Mouse (Mus musculus): ENCODE results near the gene Gabarap. TPM values are rescaled to one million over a fixed set of nuclear protein-coding genes. Genes with fewer than 3 reads are reported as not detected.

Gabarap gene
- polyA plus RNA-seq, 1 experiment from 2014 or later = 409 TPM

DNA sequence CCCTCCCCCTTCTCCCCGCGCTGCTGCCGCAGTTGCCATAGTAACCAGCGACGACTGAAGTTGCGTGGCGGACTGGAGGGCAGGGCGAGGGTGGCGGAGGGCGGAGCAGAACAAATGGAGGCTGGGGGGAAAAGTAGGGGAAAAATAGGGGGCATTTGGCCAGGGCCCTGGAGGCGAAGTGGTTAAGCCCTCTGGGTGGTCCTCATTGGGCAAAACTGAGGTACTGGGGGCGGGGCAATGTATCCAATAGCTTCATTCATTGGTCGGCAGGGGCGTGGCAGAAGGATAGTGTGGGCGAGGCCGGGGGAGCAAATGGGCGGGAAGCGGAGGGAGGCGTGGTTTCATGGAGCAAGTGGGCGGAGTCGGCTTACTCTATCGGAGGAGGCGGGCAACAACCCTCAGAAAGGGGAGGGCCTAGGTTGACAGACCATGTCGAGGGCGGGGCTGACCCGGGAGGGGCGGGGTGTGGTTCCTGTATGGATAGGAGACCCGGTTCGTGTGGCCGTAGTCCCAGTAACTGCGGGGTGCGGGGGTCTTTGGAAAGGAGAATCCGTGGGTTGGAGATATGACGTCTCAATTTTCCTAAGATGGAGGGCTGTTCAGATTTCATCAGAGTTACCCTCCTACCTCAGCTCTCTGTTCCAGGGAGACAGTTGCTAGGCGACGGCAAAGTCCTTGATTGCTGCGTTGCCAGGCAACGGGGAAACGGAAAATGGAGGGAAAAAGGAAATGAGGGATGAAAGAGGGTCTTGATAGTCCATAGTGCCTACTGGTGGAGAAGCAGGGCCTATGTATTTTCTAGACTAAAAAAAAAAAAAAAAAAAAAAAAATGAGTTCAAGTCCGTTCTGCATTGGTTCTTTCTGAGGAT is 30.6 kb downstream of the Gabarap start:
- Histone ChIP-seq H3K27me3 (ENCODE audit: low read depth, poor library complexity, severe bottlenecking) (no peaks in the 10 kb centered on the region), H3K4me3 (peak overlapping the region; percentile 77), H3K4me1 (peaks cover 94% of the 10 kb centered on the region), H3K9me3 (replicated peaks) (no peaks in the 10 kb centered on the region), H3K36me3 (no peaks in the 10 kb centered on the region), H3K27ac (replicated peaks) (peak overlapping the region; percentile 96)
- DNase-seq (ENCODE audit: low spot score) = peak; percentile 100
- WGBS = 2% methylated on average over 38 of the region's 40 CpGs

DNA sequence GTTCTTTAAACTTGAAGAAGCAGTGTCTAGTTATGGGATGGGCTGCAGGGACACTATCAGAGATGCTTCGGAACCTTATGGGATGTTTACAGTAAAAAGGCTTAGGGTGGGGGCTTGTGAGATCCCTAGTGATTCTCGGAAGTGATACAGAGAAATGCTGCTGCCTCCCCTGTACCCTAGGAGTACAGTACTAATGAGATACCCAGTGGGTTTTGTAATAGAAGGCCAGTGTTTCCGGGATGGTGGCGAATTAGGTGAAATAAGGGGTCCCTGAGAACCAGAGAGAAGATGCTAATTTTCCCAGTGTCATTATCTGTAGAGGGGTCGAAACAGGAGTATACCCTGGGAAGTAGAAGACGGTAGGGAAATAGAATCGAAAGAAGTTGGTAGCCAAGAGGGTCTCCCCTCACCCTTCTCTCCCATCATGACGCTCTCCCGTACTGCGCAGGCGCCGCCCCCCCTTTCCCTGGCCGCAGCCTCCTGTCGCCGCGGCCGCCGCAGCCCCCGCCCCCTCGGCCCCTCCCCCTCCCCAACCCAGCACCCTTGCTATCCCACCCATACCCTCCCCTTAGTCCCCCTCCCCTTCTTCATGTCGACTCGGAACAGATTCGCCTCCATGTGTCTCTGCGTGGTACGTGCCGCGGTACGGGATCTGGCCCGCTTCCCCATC is 32.7 kb downstream of the Gabarap start:
- Histone ChIP-seq H3K9me3 (replicated peaks) (no peaks in the 10 kb centered on the region), H3K27ac (replicated peaks) (peak overlapping the region; percentile 81), H3K4me1 (peaks cover 94% of the 10 kb centered on the region), H3K36me3 (no peaks in the 10 kb centered on the region), H3K27me3 (ENCODE audit: low read depth, poor library complexity, severe bottlenecking) (no peaks in the 10 kb centered on the region), H3K4me3 (peak overlapping the region; percentile 57)
- DNase-seq (ENCODE audit: low spot score) = peak; percentile 77
- WGBS = 4% methylated on average over 26 of the region's 29 CpGs

DNA sequence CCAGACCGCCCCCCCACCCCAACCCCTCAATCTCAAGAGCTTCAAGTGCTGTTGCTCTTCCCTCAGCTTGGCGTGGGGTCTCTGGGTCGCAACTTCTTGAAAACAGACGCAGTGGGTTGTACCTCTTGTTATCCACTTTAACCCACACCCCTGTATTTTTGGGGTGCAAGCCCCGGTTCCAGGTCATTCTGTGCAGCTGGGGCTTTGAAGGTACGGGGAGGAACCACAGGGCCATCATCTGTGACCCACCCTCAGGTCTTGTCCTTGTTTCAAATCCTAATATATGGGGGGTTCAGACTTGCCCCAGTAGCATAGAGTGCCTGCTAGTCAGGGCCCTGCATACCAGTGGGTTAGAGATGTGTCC is 33.2 kb downstream of the Gabarap start:
- Histone ChIP-seq H3K27ac (replicated peaks) (peak overlapping the region; percentile 81), H3K4me1 (peaks cover 94% of the 10 kb centered on the region), H3K36me3 (no peaks in the 10 kb centered on the region), H3K4me3 (peak overlapping the region; percentile 57), H3K27me3 (ENCODE audit: low read depth, poor library complexity, severe bottlenecking) (no peaks in the 10 kb centered on the region), H3K9me3 (replicated peaks) (no peaks in the 10 kb centered on the region)
- WGBS = 12% methylated on average over 6 of the region's 6 CpGs
- DNase-seq (ENCODE audit: low spot score) = no peak

DNA sequence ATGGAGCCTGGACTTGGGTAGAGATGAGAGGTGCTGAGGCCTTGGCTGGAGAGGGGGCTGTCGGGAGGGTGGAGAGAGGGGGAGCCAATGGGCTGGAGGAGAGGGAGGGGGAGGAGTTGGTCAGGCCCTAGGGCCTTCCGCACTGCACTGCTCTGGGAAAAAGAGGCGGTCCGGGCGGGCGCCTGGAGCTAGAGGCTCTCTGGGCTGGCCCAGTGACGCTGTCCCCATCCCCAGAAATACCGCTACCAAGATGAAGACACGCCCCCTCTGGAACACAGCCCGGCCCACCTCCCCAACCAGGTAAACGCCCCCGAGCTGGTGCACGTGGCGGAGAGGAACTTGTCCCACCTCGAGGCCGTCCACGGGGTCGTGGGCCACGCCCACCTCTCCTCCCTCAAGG is 35.7 kb downstream of the Gabarap start:
- H3K27me3 ChIP-seq (ENCODE audit: low read depth, poor library complexity, severe bottlenecking) = no peaks in the 10 kb centered on the region
- H3K36me3 ChIP-seq = peaks cover 13% of the 10 kb centered on the region
- under 1% methylated on average over 19 of the region's 19 CpGs for WGBS
- H3K27ac ChIP-seq (replicated peaks) = peak overlapping the region; percentile 88
- H3K4me3 ChIP-seq = peak overlapping the region; percentile 57
- DNase-seq (ENCODE audit: low spot score) = peak; percentile 75
- no peaks in the 10 kb centered on the region for H3K9me3 ChIP-seq (replicated peaks)
- H3K4me1 ChIP-seq = peaks cover 95% of the 10 kb centered on the region

DNA sequence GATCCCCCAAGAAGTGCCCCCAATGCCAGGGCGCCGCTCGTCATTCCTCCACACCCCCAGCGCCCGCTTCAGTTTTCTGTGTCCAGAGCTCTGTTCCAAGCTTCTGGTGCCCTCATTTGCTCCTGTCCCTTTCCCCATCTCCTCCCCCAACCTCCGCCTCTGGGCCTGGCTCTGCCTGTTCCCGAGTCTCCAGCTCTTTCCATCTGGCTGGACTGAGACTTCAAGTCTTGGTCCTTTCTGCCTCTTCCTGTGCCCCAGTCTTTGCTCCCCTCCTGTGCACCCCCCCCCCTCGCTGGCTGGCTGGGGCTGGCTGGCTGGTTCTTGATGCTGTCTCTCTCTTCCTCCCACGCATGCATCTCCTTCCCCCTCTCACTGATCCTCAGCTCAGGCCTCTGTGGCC is 36.5 kb downstream of the Gabarap start:
- no peaks in the 10 kb centered on the region for H3K9me3 ChIP-seq (replicated peaks)
- H3K27me3 ChIP-seq (ENCODE audit: low read depth, poor library complexity, severe bottlenecking) = no peaks in the 10 kb centered on the region
- WGBS = 42% methylated on average over 9 of the region's 9 CpGs
- H3K36me3 ChIP-seq = peaks cover 20% of the 10 kb centered on the region
- peak overlapping the region; percentile 57 for H3K4me3 ChIP-seq
- DNase-seq (ENCODE audit: low spot score) = no peak
- H3K4me1 ChIP-seq = peaks cover 88% of the 10 kb centered on the region
- peak overlapping the region; percentile 88 for H3K27ac ChIP-seq (replicated peaks)

DNA sequence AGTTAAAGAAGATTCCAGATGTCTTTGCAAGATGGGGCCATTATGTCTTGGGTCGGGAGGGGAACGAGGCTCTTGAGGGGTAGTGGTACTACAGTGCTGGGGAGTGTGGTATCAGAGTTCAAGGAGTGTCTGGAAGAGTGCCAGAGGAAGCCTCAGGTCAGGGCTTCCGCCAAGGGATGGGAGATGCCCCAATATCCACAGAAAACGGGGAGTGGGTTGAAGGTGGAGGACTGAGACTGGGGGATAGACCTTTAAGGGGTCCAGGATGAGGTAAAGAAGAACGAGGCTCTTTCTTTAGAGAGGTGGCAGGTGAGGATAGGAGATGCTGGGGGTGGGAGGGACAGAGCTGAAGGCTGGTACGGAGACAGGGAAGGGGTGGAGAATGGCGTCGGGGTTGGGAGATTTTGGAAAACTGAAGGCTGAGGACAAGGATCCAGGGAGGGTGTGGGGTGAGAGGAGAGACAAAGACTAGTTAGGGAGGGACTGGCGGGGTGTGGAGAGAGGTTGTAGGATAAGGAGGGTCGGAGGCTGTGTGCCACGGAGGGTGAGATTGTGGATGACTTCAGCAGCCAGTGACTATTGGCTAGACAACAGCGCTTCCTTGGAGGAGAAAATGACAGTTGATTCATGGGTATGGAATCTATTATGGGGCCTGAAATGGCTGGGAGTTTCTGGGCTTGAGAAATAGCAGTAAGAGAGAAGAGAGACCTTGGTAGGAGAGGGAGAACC is 37.6 kb downstream of the Gabarap start:
- Histone ChIP-seq H3K4me3 (peak overlapping the region; percentile 57), H3K27ac (replicated peaks) (peak overlapping the region; percentile 88), H3K27me3 (ENCODE audit: low read depth, poor library complexity, severe bottlenecking) (no peaks in the 10 kb centered on the region), H3K4me1 (peaks cover 77% of the 10 kb centered on the region), H3K9me3 (replicated peaks) (no peaks in the 10 kb centered on the region), H3K36me3 (peaks cover 32% of the 10 kb centered on the region)
- WGBS = 23% methylated on average over 12 of the region's 12 CpGs
- DNase-seq (ENCODE audit: low spot score) = no peak

DNA sequence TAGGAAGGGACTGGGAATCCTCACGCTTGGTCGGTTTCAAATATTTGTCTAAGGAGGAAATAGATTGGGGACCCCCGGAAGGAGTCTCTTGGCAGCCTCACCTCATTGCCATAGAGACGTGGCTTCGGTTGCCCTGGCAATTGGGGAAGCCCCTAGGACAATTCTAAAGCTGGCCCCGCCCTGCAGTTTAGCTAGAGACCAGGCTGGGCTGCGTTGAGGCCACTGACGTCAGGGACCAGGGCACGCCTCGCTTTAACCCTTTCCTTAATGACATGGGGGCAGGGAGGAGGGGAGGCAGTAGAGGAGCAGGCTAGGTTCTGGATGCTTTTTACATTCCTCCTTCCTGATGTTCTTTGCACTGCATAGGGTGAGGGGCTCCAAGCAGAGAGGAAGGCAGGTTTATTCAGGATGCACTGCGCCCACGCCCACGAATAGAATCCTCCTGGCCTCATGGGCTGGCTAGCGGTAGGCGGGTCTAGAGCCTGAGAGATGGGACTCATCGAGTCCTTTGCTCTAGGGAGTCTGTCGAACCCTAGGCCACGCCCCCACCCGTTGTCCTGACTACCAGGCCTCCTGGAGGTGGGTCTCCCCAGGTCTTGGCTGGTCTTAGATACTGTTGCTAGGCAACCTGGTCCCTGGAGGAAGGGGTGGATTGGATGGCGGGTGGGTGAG is 38.3 kb downstream of the Gabarap start:
- H3K9me3 ChIP-seq (replicated peaks) = no peaks in the 10 kb centered on the region
- under 1% methylated on average over 20 of the region's 20 CpGs for WGBS
- no peaks in the 10 kb centered on the region for H3K27me3 ChIP-seq (ENCODE audit: low read depth, poor library complexity, severe bottlenecking)
- H3K27ac ChIP-seq (replicated peaks) = peak overlapping the region; percentile 88
- peaks cover 70% of the 10 kb centered on the region for H3K4me1 ChIP-seq
- peak; percentile 99 for DNase-seq (ENCODE audit: low spot score)
- peaks cover 39% of the 10 kb centered on the region for H3K36me3 ChIP-seq
- H3K4me3 ChIP-seq = peak overlapping the region; percentile 57

DNA sequence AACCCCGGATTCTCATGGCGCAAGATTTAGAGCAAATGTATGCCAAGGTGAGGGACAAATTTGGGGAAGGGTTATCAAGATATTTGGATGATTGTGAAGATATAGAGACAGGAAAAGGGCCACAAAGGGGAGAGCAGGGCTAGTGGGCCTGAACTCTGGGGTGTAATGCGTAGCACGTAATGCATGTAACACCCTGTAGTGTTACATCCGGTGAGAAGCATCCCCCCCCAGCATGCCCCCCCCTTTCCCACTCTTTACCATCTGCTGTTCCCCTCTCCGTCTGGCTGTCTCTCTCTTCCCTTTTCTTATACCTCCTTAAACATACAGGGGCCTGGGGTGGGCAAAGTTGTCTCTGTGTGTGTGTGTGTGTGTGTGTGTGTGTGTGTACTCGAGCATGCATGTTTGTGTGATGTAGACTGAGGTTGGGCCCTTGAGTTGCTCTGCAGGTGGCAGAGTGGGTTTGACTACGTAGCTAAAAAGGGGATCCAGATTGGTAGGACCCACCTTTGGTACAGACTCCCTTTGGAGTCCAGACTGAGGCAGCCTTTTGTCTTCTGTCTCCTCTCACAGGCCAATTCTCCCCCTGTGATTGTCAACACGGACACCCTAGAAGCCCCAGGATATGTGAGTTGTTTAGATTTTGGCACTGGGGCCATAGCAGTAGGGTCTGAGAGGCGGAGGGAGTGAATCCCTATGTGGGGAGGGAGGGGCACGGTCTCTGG is 39.0 kb downstream of the Gabarap start:
- Histone ChIP-seq H3K27ac (replicated peaks) (peak overlapping the region; percentile 88), H3K27me3 (ENCODE audit: low read depth, poor library complexity, severe bottlenecking) (no peaks in the 10 kb centered on the region), H3K36me3 (peaks cover 44% of the 10 kb centered on the region), H3K4me1 (peaks cover 62% of the 10 kb centered on the region), H3K9me3 (replicated peaks) (no peaks in the 10 kb centered on the region), H3K4me3 (peak overlapping the region; percentile 57)
- WGBS = 43% methylated on average over 11 of the region's 11 CpGs
- DNase-seq (ENCODE audit: low spot score) = no peak

DNA sequence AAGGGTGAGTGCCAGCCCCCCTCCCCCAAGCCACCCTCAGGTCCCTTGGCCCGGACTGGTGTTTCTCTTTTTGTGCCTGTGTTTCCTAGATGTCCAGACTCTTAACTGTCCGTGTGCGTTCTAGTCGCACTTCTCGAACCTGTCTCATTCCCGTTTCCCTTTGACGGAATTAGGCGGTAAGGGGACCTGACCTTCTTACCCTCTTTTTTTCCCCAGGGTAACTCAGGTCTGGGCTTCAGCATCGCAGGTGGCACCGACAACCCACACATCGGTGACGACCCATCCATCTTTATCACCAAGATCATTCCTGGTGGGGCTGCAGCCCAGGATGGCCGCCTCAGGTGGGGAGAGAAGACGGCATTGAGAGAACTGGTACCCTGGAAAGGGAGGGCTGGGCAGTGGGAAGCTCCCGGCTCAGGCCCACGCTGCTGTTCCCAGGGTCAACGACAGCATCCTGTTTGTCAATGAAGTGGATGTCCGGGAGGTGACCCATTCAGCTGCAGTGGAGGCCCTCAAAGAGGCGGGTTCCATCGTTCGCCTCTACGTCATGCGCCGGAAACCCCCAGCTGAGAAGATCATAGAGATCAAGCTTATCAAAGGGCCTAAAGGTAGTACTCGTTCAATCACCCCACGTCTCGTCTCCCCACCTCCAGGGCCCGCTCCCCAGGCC is 39.8 kb downstream of the Gabarap start:
- no peaks in the 10 kb centered on the region for H3K27me3 ChIP-seq (ENCODE audit: low read depth, poor library complexity, severe bottlenecking)
- H3K4me1 ChIP-seq = peaks cover 54% of the 10 kb centered on the region
- peak overlapping the region; percentile 88 for H3K27ac ChIP-seq (replicated peaks)
- no peak for DNase-seq (ENCODE audit: low spot score)
- H3K9me3 ChIP-seq (replicated peaks) = no peaks in the 10 kb centered on the region
- H3K36me3 ChIP-seq = peaks cover 47% of the 10 kb centered on the region
- H3K4me3 ChIP-seq = peak overlapping the region; percentile 57; the same call in 1 of the 2 replicates
- WGBS = 95% methylated on average over 28 of the region's 28 CpGs

DNA sequence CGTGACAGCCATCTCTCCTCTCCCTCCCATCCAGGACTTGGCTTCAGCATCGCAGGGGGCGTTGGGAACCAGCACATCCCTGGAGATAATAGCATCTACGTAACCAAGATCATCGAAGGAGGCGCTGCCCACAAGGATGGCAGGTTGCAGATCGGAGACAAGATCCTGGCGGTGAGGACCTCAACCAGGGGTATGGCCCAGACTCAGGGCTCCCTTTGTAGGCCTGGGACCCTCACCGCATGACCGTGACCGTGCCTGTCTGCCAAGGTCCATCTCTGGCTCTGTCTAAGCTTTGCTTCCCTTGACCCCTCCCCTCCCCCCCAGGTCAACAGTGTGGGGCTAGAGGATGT is 40.4 kb downstream of the Gabarap start:
- Histone ChIP-seq H3K27ac (replicated peaks) (peak overlapping the region; percentile 88; the same call in 1 of the 2 replicates), H3K9me3 (replicated peaks) (no peaks in the 10 kb centered on the region), H3K4me3 (no peak overlapping the region), H3K36me3 (peaks cover 47% of the 10 kb centered on the region), H3K27me3 (ENCODE audit: low read depth, poor library complexity, severe bottlenecking) (no peaks in the 10 kb centered on the region), H3K4me1 (peaks cover 49% of the 10 kb centered on the region)
- DNase-seq (ENCODE audit: low spot score) = no peak
- WGBS = 96% methylated on average over 11 of the region's 11 CpGs

DNA sequence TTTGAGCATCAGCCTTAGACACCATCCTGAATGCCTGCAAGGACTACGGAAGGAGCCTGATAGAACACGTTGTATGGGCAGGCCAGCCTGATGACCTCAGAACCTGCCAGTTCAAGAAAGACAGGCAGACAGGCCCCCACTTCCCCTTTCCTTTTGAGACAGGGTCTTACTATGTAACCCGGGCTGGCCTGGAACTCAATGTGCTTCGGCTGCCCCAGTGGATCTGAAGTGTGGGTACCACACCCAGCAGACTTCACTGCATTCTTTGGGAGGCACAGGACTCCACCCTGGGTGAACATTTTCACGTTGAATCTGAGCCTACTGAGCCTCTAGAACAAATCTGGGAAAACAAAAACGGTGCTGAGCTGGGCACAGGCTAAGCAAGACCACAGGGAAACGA is 47.2 kb downstream of the Gabarap start:
- H3K4me1 ChIP-seq = 0 out of 2 replicates have a peak, but pooled peaks cover 3% of the 10 kb centered on the region
- no peak overlapping the region for H3K4me3 ChIP-seq
- no peak for DNase-seq (ENCODE audit: low spot score)
- no peaks in the 10 kb centered on the region for H3K27me3 ChIP-seq (ENCODE audit: low read depth, poor library complexity, severe bottlenecking)
- H3K36me3 ChIP-seq = peaks cover 85% of the 10 kb centered on the region
- WGBS = 85% methylated on average over 7 of the region's 7 CpGs
- no peak overlapping the region for H3K27ac ChIP-seq (replicated peaks)
- H3K9me3 ChIP-seq (replicated peaks) = no peaks in the 10 kb centered on the region
